Mouse (Mus musculus): Measurements from ENCODE around the gene Rab4a. TPM values are rescaled to one million over a fixed set of nuclear protein-coding genes. Genes with fewer than 3 reads are reported as not detected.

The Rab4a gene
- total and polyA plus RNA-seq, 3 experiments = 1.7 to 5.3 TPM; not detected in 1

- Histone ChIP-seq H3K9me3 (replicated peaks) (0 out of 2 replicates have a peak, but pooled peaks cover 2% of the 10 kb centered on the region), H3K4me3 (ENCODE audit: low read depth, low read length) (no peak overlapping the region), H3K36me3 (replicated peaks) (no peaks in the 10 kb centered on the region), H3K27me3 (ENCODE audit: insufficient read depth, low read length) (no peaks in the 10 kb centered on the region), H3K4me1 (ENCODE audit: insufficient read depth, low read depth, low read length) (no peaks in the 10 kb centered on the region)
- TF ChIP-seq POLR2AphosphoS5 (IDR thresholded peaks at IDR 0.05; ENCODE audit: insufficient replicate concordance, low read depth, low read length) (no peak), GATA1 (IDR thresholded peaks at IDR 0.05; ENCODE audit: borderline replicate concordance, low read length) (no peak), CTCF (IDR thresholded peaks at IDR 0.05; ENCODE audit: low read depth, low read length) (no peak), GATA2 (IDR thresholded peaks at IDR 0.05; ENCODE audit: borderline replicate concordance, low read depth, low read length) (no peak), TAL1 (conservative IDR thresholded peaks at IDR 0.05; ENCODE audit: low read depth, low read length) (no peak)
- no peak for DNase-seq (ENCODE audit: low spot score)
- ATAC-seq (ENCODE audit: extremely low read depth, insufficient number of reproducible peaks, low FRiP score, poor library complexity, severe bottlenecking) = no peak
Measured at GRCm38 (mm10) chr8:123761883-123762270, 43.9 kb upstream of the Rab4a start.

- H3K4me1 ChIP-seq (ENCODE audit: insufficient read depth, low read depth, low read length) = no peaks in the 10 kb centered on the region
- no peak for ATAC-seq (ENCODE audit: extremely low read depth, insufficient number of reproducible peaks, low FRiP score, poor library complexity, severe bottlenecking)
- DNase-seq (ENCODE audit: low spot score) = no peak
- peaks cover 5% of the 10 kb centered on the region for H3K9me3 ChIP-seq (replicated peaks)
- H3K27me3 ChIP-seq (ENCODE audit: insufficient read depth, low read length) = no peaks in the 10 kb centered on the region
- no peak for TF ChIP-seq CTCF (IDR thresholded peaks at IDR 0.05; ENCODE audit: low read depth, low read length)
- TF ChIP-seq POLR2AphosphoS5 (IDR thresholded peaks at IDR 0.05; ENCODE audit: insufficient replicate concordance, low read depth, low read length) = no peak
- TF ChIP-seq GATA2 (IDR thresholded peaks at IDR 0.05; ENCODE audit: borderline replicate concordance, low read depth, low read length) = no peak
- no peak for TF ChIP-seq GATA1 (IDR thresholded peaks at IDR 0.05; ENCODE audit: borderline replicate concordance, low read length)
- no peak for TF ChIP-seq TAL1 (conservative IDR thresholded peaks at IDR 0.05; ENCODE audit: low read depth, low read length)
- no peaks in the 10 kb centered on the region for H3K36me3 ChIP-seq (replicated peaks)
- H3K4me3 ChIP-seq (ENCODE audit: low read depth, low read length) = no peak overlapping the region
Measured at GRCm38 (mm10) chr8:123763355-123763754, 42.4 kb upstream of the Rab4a start.

GRCm38 (mm10) chr8:123764671-123765070 lies 41.1 kb upstream of the Rab4a start:
- Histone ChIP-seq H3K4me3 (ENCODE audit: low read depth, low read length) (no peak overlapping the region), H3K27me3 (ENCODE audit: insufficient read depth, low read length) (no peaks in the 10 kb centered on the region), H3K4me1 (ENCODE audit: insufficient read depth, low read depth, low read length) (no peaks in the 10 kb centered on the region), H3K9me3 (replicated peaks) (peaks cover 9% of the 10 kb centered on the region), H3K36me3 (replicated peaks) (no peaks in the 10 kb centered on the region)
- ATAC-seq (ENCODE audit: extremely low read depth, insufficient number of reproducible peaks, low FRiP score, poor library complexity, severe bottlenecking) (no peak), DNase-seq (ENCODE audit: low spot score) (no peak)
- TF ChIP-seq GATA2 (IDR thresholded peaks at IDR 0.05; ENCODE audit: borderline replicate concordance, low read depth, low read length) (no peak), TAL1 (conservative IDR thresholded peaks at IDR 0.05; ENCODE audit: low read depth, low read length) (no peak), CTCF (IDR thresholded peaks at IDR 0.05; ENCODE audit: low read depth, low read length) (no peak), POLR2AphosphoS5 (IDR thresholded peaks at IDR 0.05; ENCODE audit: insufficient replicate concordance, low read depth, low read length) (no peak), GATA1 (IDR thresholded peaks at IDR 0.05; ENCODE audit: borderline replicate concordance, low read length) (no peak)

GRCm38 (mm10) chr8:123766516-123766915 lies 39.3 kb upstream of the Rab4a start:
- no peak for TF ChIP-seq GATA1 (IDR thresholded peaks at IDR 0.05; ENCODE audit: borderline replicate concordance, low read length)
- no peak for TF ChIP-seq TAL1 (conservative IDR thresholded peaks at IDR 0.05; ENCODE audit: low read depth, low read length)
- no peak for TF ChIP-seq GATA2 (IDR thresholded peaks at IDR 0.05; ENCODE audit: borderline replicate concordance, low read depth, low read length)
- no peak for TF ChIP-seq CTCF (IDR thresholded peaks at IDR 0.05; ENCODE audit: low read depth, low read length)
- no peak for TF ChIP-seq POLR2AphosphoS5 (IDR thresholded peaks at IDR 0.05; ENCODE audit: insufficient replicate concordance, low read depth, low read length)
- Histone ChIP-seq H3K4me3 (ENCODE audit: low read depth, low read length) (no peak overlapping the region), H3K4me1 (ENCODE audit: insufficient read depth, low read depth, low read length) (no peaks in the 10 kb centered on the region), H3K36me3 (replicated peaks) (no peaks in the 10 kb centered on the region), H3K9me3 (replicated peaks) (peaks cover 7% of the 10 kb centered on the region), H3K27me3 (ENCODE audit: insufficient read depth, low read length) (no peaks in the 10 kb centered on the region)
- no peak for DNase-seq (ENCODE audit: low spot score)
- no peak for ATAC-seq (ENCODE audit: extremely low read depth, insufficient number of reproducible peaks, low FRiP score, poor library complexity, severe bottlenecking)

GRCm38 (mm10) chr8:123767874-123768273 lies 37.9 kb upstream of the Rab4a start:
- Histone ChIP-seq H3K36me3 (replicated peaks) (no peaks in the 10 kb centered on the region), H3K4me1 (ENCODE audit: insufficient read depth, low read depth, low read length) (no peaks in the 10 kb centered on the region), H3K9me3 (replicated peaks) (peaks cover 7% of the 10 kb centered on the region), H3K4me3 (ENCODE audit: low read depth, low read length) (no peak overlapping the region), H3K27me3 (ENCODE audit: insufficient read depth, low read length) (no peaks in the 10 kb centered on the region)
- TF ChIP-seq GATA1 (IDR thresholded peaks at IDR 0.05; ENCODE audit: borderline replicate concordance, low read length) (no peak), GATA2 (IDR thresholded peaks at IDR 0.05; ENCODE audit: borderline replicate concordance, low read depth, low read length) (no peak), TAL1 (conservative IDR thresholded peaks at IDR 0.05; ENCODE audit: low read depth, low read length) (no peak), POLR2AphosphoS5 (IDR thresholded peaks at IDR 0.05; ENCODE audit: insufficient replicate concordance, low read depth, low read length) (no peak), CTCF (IDR thresholded peaks at IDR 0.05; ENCODE audit: low read depth, low read length) (no peak)
- no peak for ATAC-seq (ENCODE audit: extremely low read depth, insufficient number of reproducible peaks, low FRiP score, poor library complexity, severe bottlenecking)
- no peak for DNase-seq (ENCODE audit: low spot score)

GRCm38 (mm10) chr8:123768492-123769356 lies 37.1 kb upstream of the Rab4a start:
- H3K4me3 ChIP-seq (ENCODE audit: low read depth, low read length) = no peak overlapping the region
- peaks cover 11% of the 10 kb centered on the region for H3K9me3 ChIP-seq (replicated peaks)
- no peaks in the 10 kb centered on the region for H3K4me1 ChIP-seq (ENCODE audit: insufficient read depth, low read depth, low read length)
- H3K27me3 ChIP-seq (ENCODE audit: insufficient read depth, low read length) = no peaks in the 10 kb centered on the region; the same call in 1 of the 2 replicates
- DNase-seq (ENCODE audit: low spot score) (no peak), ATAC-seq (ENCODE audit: extremely low read depth, insufficient number of reproducible peaks, low FRiP score, poor library complexity, severe bottlenecking) (no peak)
- TF ChIP-seq GATA2 (IDR thresholded peaks at IDR 0.05; ENCODE audit: borderline replicate concordance, low read depth, low read length) = no peak
- H3K36me3 ChIP-seq (replicated peaks) = no peaks in the 10 kb centered on the region

Measured in G1E (cell line).